Mouse (Mus musculus) embryonic facial prominence, embryonic 11.5 days (tissue): ENCODE measurements at regions not wholly inside any gene's neighbourhood (a gene's known extent, or its start where the extent isn't known, plus 50 kb on each side); places are given as distances from the start of the nearest gene placed in this dataset.

Experiments used
- ATAC-seq: fragments of 200-750 bp; cut with Nextera tagmentation; replicated peaks from 2 replicates; pipeline ENCODE4 v1.8.0; 2017; ENCODE audit warnings: low read depth; ENCODE audit not compliant: insufficient number of reproducible peaks, low FRiP score, low TSS enrichment
- DNase-seq: peaks from one replicate; pipeline ENCODE4 v3.0.0-alpha.2; 2015; ENCODE audit warnings: low spot score
- H3K27ac ChIP-seq: fragments of 300-500 bp; sonication (generic); replicated peaks from 2 replicates; pipeline ENCODE4 v1.5.1; 2014; ENCODE audit warnings: mild to moderate bottlenecking, low read depth, low read length, control low read depth
- H3K27me3 ChIP-seq: fragments of 300-500 bp; sonication (generic); 2 replicates; pipeline ENCODE4 v1.6.1; 2014; ENCODE audit warnings: mild to moderate bottlenecking, low read length, moderate library complexity, mixed read lengths; ENCODE audit not compliant: control insufficient read depth, insufficient read depth
- H3K36me3 ChIP-seq: fragments of 300-500 bp; sonication (generic); replicated peaks from 2 replicates; pipeline ENCODE4 v1.6.1; 2014; ENCODE audit warnings: low read depth, mild to moderate bottlenecking, low read length, moderate library complexity, mixed read lengths; ENCODE audit not compliant: control insufficient read depth, insufficient read depth
- H3K4me1 ChIP-seq: fragments of 300-500 bp; sonication (generic); 2 replicates; pipeline ENCODE4 v1.6.1; 2014; ENCODE audit warnings: low read length, mixed read lengths; ENCODE audit not compliant: control insufficient read depth, insufficient read depth
- H3K4me2 ChIP-seq: fragments of 300-500 bp; sonication (generic); 2 replicates; pipeline ENCODE4 v1.6.1; 2014; ENCODE audit warnings: low read depth, mild to moderate bottlenecking, control low read depth, low read length, moderate library complexity
- H3K4me3 ChIP-seq: fragments of 300-500 bp; sonication (generic); 2 replicates; pipeline ENCODE4 v1.5.1; 2014; ENCODE audit warnings: low read depth, low read length, control low read depth
- H3K9ac ChIP-seq: fragments of 300-500 bp; sonication (generic); replicated peaks from 2 replicates; pipeline ENCODE4 v1.6.1; 2014; ENCODE audit warnings: mild to moderate bottlenecking, control low read depth, low read length
- H3K9me3 ChIP-seq: fragments of 300-500 bp; sonication (generic); replicated peaks from 2 replicates; pipeline ENCODE4 v1.6.1; 2016; ENCODE audit warnings: mild to moderate bottlenecking, low read length, inconsistent platforms, mixed read lengths; ENCODE audit not compliant: control insufficient read depth
- WGBS: fragments of 180-500 bp; shearing (Covaris S2); extraction: QIAGEN DNeasy Blood & Tissue Kit; methylation state at CpG from one replicate; pipeline ENCODE4 v1.1.7; 2014; 5-methylcytosine and 5-hydroxymethylcytosine counted together

DNA sequence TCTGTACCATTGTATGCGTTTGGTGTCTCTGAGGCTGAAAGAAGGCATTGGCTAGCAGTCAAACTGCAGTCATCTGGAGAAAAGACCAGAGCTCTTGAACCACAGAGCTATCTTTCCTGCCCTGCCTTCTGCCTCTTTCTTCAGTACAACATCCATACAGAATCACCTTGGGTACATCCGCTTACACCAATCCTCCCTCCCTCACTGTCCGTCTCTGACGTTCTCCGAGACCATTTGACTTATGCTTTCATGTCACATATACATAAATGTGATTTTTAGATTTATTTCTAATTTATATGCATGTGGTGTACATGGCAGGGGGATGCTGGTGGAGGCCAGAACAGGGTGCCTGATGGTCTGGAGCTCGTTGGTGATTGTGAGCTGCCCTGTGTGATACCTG is 57.7 kb upstream of the Ube2e1 start:
- H3K36me3 ChIP-seq, result no peaks in the 10 kb centered on the region
- no peak overlapping the region for H3K27ac ChIP-seq
- no peaks in the 10 kb centered on the region for H3K9me3 ChIP-seq
- ATAC-seq, result no peak
- no peaks in the 10 kb centered on the region for H3K4me1 ChIP-seq
- H3K27me3 ChIP-seq, result no peaks in the 10 kb centered on the region
- DNase-seq, result no peak
- WGBS, result 85% methylated on average over 6 of the region's 6 CpGs
- H3K4me2 ChIP-seq, result no peak overlapping the region
- H3K9ac ChIP-seq, result no peak overlapping the region
- H3K4me3 ChIP-seq, result no peak overlapping the region

DNA sequence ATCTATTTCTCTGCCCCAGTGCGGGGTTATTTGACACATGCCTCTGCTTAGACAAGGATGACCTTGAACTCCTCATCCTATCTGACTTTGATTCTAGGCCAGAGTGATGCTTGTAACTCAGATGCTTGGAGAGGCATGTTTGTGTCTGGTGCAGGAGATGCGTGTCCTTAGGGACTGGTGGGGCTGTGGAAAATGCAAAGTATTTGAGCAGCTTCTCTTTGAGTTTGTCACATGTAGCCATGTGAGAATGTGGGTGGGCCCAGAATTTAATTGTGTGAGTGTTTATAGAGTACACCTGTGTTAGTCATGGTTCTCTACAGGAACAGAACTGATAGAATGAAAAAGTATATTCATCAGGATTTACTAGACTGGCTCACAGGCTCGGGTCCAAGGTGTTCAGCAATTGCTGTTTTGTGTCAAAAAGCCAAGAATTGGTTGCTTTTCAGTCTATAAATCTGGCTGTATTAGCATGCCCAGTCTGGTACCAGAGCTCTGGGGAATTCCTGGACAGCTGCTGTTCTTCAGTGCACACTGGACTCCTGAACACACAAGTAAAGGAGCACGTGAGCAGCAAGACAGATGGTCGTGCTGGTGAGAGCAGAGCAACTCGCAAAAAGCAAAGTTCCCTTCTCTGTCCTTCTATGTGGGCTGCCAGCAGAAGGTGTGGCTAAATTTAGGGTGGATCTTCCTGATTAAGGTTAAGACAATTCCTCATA is 54.5 kb upstream of the Ube2e1 start:
- Histone ChIP-seq H3K27me3 (no peaks in the 10 kb centered on the region), H3K4me1 (no peaks in the 10 kb centered on the region), H3K27ac (no peak overlapping the region), H3K9ac (no peak overlapping the region), H3K36me3 (no peaks in the 10 kb centered on the region), H3K4me3 (no peak overlapping the region), H3K9me3 (no peaks in the 10 kb centered on the region), H3K4me2 (no peak overlapping the region)
- ATAC-seq, result no peak
- 79% methylated on average over 6 of the region's 6 CpGs for WGBS
- no peak for DNase-seq
